Mouse (Mus musculus) adrenal gland, postnatal 4 days (tissue): ENCODE measurements around the gene Mlxipl. TPM values are rescaled to one million over a fixed set of nuclear protein-coding genes. Genes with fewer than 3 reads are reported as not detected.

Source experiments
- DNase-seq, 2 experiments: peaks; one replicate each; pipeline ENCODE4 v3.0.0; 2021 to 2022; ENCODE audit warnings: low spot score in 2 of 2, mixed read lengths in 2 of 2
- total RNA-seq, 2 experiments: library from RNA; stranded (reverse); gene quantifications; 2 replicates each; pipeline ENCODE4 v1.2.3; 2021

Gene Mlxipl
- total RNA-seq, 2 experiments from 2014 or later = 37.8 to 38.7 TPM

- peak; percentile 87 to 95 for DNase-seq
Measured at GRCm38 (mm10) chr5:135077564-135078481, 11.9 kb upstream of the Mlxipl start, which contains the start of gene Vps37d. Vps37d (minus strand) TSS chr5:135078266.

GRCm38 (mm10) chr5:135078482-135078810 lies 11.2 kb upstream of the Mlxipl start:
- DNase-seq = no peak

DNA sequence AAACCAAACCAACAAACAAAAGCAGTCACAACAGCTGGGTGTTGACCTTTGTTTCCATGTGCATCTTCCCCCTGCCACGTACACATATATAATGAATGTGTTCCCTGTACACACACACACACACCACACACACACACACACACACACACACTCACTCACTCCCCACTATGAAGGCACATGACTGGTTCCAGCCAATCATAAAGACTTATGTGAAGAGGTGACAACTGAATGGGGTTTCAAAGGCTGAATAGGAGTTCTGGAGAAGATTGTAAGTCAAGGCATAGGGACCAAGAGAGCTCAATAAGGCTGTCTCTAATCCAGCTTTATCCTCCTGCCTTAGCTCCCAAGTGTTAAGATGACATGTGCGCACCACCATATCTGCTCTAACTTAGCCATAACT lies 10.1 kb upstream of the Mlxipl start:
- no peak for DNase-seq

DNA sequence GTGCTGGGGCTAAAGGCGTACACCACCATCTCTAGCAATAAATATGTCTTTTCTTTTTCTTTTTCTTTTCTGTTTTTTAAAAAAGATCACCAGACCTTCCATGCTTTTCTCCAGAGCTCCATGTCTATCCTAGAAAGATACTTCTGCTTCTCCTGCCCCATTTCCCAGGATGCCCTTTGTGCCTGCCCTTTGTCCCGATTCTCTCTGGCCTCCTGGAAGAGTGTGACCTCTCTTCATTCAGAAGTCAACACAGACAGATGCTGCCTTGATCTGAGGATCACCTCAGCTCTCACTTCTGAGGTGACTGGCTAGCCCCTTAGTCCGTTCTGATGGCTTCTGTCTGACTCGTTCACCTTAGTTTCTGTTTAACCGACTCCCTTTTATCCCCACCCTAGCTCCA lies 9.2 kb upstream of the Mlxipl start:
- DNase-seq = no peak

GRCm38 (mm10) chr5:135086871-135087270 lies 2.8 kb upstream of the Mlxipl start:
- no peak for DNase-seq

GRCm38 (mm10) chr5:135100981-135101380 lies 11.3 kb downstream of the Mlxipl start:
- DNase-seq = no peak

DNA sequence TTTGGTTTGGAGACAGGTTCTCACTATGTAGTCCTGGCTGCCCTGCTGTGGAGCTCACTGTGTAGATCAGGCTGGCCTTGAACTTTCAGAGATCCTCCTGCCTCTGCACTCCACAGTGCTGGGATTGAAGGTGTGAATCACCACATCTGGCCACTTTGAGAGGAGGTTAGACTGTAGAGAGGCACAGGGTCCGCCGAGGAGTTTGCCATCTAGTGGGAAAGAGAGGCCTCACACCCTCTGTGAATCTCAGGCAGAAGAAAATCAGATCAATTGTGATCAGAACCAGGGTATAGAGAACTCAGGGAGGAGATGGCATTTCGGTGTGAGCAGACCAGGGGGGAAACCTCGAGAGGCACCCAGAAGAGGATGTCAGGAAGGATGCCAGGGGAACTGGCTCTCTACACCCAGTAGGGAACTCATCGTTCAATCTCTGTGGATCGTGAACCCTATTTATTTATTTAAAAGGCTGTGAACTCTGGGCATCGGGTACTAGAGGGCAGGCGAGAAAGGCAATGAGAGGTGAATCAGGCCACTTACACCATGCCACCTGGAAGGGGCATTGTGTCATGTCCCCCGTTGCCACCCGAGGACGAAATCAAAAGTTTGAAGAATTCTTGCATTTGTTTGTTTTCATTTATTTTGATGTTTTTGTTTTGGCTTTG lies 14.4 kb downstream of the Mlxipl start:
- no peak for DNase-seq

- peak; percentile 50 to 65 for DNase-seq
Measured at GRCm38 (mm10) chr5:135106758-135107256, 17.1 kb downstream of the Mlxipl start.

DNA sequence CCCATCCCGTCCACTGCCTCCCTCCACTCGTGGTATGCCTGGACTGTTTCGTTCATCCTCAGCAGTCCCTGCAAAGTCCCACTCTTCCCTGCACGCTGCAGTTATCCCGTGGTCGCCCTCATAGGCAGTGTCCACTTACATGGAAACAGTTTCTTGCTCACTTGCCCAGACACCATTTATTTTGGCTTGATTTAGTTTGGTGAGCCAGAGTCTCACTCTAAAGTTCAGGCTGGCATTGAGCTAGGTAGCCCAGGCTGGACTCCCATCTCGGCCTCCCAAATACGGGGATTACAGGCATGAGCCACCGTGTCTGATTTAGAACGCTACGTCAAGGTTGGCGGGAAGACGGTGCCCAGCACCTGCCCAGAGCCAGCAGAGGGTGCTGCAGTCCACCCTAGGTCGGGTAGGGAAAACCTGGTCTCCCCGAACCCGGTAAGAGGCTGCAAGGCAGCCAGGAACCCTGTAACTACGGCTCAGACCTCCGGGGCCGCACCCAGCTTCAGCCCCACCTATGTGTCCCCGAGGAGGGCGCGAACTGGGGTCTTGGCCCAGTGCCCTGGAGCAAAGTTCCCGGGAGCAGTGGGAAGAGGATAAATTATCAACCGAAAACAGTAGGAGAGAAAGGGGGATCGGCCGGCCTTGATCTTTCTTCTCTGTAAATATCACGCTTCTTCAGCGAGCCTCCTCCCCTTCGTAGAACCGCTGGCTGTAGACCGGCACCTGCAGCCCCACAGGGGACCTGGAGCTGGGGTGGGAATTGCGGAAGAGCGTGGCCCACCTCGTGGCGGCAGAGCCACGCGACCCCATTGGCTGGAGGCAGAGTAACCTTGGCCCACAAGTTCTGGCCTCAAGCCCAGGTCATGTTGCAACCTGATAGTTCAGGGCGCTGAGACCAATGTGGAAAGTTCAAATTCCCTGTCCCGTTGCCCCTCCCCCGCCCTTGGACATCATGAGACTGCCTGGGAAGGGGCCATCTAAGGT lies 18.1 kb downstream of the Mlxipl start:
- DNase-seq = peak; percentile 44 to 66

DNA sequence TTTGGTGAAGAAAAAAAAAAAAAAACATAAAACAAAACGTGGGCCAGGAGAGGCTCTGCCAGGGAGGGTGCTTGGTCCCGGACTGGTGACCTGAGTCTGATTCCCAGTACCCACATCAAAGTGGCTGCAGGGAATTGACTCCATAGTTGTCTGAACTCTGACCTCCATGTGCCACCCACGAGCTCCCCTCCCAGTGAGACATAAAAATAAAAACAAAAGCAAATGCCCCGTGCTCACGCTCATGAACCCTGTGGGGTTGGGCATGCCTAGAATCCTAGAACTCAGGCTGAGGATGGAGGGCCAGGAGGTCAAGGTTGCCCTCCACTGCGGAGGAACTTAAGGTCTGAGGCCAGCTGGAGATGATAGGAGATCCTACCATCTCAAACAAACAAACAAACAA lies 19.3 kb downstream of the Mlxipl start:
- DNase-seq = no peak

- no peak for DNase-seq
Measured at GRCm38 (mm10) chr5:135109426-135109825, 19.7 kb downstream of the Mlxipl start.

- DNase-seq = no peak
Measured at GRCm38 (mm10) chr5:135109976-135110375, 20.3 kb downstream of the Mlxipl start.

DNA sequence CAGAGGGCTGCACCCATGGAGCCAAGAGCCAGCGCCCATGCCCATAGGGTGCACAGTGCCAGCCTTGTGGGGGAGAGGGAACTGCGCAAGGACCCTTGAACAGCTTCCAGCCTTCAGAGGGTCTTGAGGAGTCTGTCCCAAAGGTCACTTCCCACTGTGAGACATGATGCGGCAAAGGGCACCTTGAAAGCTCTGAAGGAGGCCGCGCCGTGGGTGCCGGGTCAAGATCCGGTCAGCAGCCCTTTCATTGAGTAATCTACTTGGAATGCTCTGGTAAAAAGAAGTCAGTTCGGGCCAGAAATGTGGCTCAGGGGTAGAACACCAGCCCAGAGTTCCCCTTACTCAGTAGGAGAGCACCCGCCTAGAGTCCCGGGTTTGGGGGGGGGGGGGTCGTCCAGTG lies 24.1 kb downstream of the Mlxipl start:
- no peak for DNase-seq

DNA sequence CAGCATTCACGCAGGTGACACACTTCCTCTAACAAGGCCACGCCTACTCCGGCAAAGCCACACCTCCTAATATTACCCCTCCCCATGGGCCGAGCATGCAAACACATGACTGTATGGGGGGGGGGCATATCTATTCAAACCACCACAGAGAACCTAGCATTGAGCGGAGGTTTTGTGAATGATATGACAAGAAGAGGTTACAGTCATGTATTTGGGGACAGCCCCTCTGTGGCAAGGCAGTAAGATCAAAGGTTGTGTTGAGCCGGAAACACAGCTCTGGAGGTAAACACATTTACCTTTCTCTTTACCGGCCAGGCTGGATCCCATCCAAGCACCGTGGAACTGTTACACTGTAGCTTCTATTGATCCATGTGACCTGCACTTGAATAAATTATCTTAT lies 25.6 kb downstream of the Mlxipl start:
- no peak for DNase-seq

- peak in 1 of 2 experiments; percentile 30 for DNase-seq
Measured at GRCm38 (mm10) chr5:135118589-135119081, 28.9 kb downstream of the Mlxipl start.

DNA sequence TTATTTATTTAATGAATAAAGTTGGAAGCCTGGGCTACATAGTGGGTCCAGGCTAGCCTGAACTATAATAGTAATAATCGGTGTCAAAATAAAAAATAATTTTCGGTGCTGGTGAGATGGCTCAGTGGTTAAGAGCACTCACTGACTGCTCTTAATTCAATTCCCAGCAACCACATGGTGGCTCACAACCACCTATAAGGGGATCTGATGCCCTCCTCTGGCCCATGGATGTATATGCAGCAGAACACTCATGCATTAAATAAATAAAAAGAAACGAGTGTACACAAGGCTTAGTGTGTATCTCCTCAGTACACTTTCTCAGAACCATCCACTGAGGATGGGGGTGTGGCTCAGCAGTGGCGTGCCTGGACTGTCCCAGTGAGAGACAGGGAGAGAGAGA lies 31.1 kb downstream of the Mlxipl start:
- DNase-seq = no peak

DNA sequence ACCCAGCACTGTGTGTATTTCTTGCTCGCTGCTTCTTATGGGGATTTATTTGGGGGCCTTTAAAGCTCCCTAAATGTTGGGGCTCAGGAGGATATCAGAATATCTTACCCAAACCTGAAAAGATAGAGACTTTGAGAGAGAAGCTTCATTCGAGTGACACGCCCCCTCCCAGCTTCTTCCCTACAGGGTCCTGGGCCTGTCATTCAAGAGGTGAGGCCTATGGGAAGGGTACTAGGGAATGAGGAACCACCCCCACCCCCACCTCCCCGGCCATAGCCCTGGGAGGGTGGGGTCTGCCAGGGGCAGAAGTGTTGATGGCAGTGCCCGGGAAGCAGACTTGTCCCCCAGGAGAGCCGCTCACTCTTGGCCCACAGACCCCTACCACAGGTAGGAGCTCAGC lies 36.4 kb downstream of the Mlxipl start:
- DNase-seq = no peak

GRCm38 (mm10) chr5:135127669-135128068 lies 38.0 kb downstream of the Mlxipl start:
- DNase-seq = no peak

DNA sequence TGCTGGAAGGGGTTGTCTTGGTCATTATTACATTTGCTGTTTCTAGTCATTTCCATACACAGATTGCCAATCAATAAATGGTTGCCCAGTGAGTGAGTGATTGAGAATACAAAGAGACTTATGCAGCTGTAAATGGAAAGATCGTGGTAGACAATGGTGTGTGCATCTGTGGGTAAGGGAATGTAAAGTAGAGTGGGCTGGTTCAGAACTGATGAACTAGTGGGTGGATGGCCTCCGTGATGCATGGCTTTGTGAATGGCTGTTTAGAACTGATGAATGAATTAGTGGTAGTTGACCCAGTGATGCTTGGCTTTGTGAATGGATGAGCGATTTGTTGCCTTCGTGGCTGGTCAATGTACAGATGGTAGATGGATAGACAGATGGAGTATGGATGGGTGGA lies 40.1 kb downstream of the Mlxipl start:
- DNase-seq = no peak

- DNase-seq = no peak
Measured at GRCm38 (mm10) chr5:135133736-135134405, 44.2 kb downstream of the Mlxipl start.
